Mouse (Mus musculus) olfactory bulb, adult 2 months (tissue): ENCODE measurements at regions not wholly inside any gene's neighbourhood (a gene's known extent, or its start where the extent isn't known, plus 50 kb on each side); places are given as distances from the start of the nearest gene placed in this dataset.

Experiments
- CTCF ChIP-seq: fragments of 200-500 bp; IDR thresholded peaks from 2 replicates; pipeline ENCODE4 v1.5.1; 2012; ENCODE audit warnings: low read depth, mild to moderate bottlenecking, low read length, moderate library complexity; ENCODE audit not compliant: insufficient read depth
- POLR2A ChIP-seq: fragments of 200-500 bp; IDR thresholded peaks from 2 replicates; pipeline ENCODE4 v1.6.1; 2012; ENCODE audit warnings: mild to moderate bottlenecking, low read depth, low read length, moderate library complexity; ENCODE audit not compliant: insufficient read depth

GRCm38 (mm10) chr3:120037526-120037925 lies 253.3 kb upstream of the Ptbp2 start:
- no peak for TF ChIP-seq CTCF
- no peak for TF ChIP-seq POLR2A
